Mouse (Mus musculus) heart, adult 2 months (tissue): ENCODE data around the gene Tbc1d2b. TPM values are rescaled to one million over a fixed set of nuclear protein-coding genes. Genes with fewer than 3 reads are reported as not detected.

Experiments
- DNase-seq, 2 experiments: peaks; one replicate each; pipeline ENCODE4 v3.0.0; 2021
- H3K27ac ChIP-seq: fragments of 200-600 bp; 2 replicates; pipeline ENCODE4 v1.8.1; 2022
- H3K27me3 ChIP-seq: fragments of 200-500 bp; 2 replicates; pipeline ENCODE4 v1.6.1; 2012; ENCODE audit warnings: mild to moderate bottlenecking, low read length, inconsistent platforms, mixed read lengths; ENCODE audit not compliant: control insufficient read depth, insufficient read depth
- H3K36me3 ChIP-seq: fragments of 200-500 bp; 2 replicates; pipeline ENCODE4 v1.6.1; 2012; ENCODE audit warnings: low read length, inconsistent platforms; ENCODE audit not compliant: control insufficient read depth, insufficient read depth
- H3K4me1 ChIP-seq: fragments of 200-500 bp; 2 replicates; pipeline ENCODE4 v1.6.1; 2011; ENCODE audit warnings: low read length; ENCODE audit not compliant: control insufficient read depth, insufficient read depth
- H3K4me3 ChIP-seq: fragments of 200-600 bp; 2 replicates; pipeline ENCODE4 v1.8.1; 2022
- H3K79me2 ChIP-seq: fragments of 200-500 bp; replicated peaks from 2 replicates; pipeline ENCODE4 v1.6.1; 2012; ENCODE audit warnings: mild to moderate bottlenecking, inconsistent platforms, low read length, moderate library complexity, mixed read lengths; ENCODE audit not compliant: control insufficient read depth, insufficient read depth
- H3K9ac ChIP-seq: fragments of 200-500 bp; 2 replicates; pipeline ENCODE4 v1.6.1; 2012; ENCODE audit warnings: low read depth, mild to moderate bottlenecking, control low read depth, inconsistent platforms, low read length, mixed read lengths
- CTCF ChIP-seq: fragments of 200-600 bp; IDR thresholded peaks from 2 replicates; pipeline ENCODE4 v1.8.1; 2022; ENCODE audit warnings: antibody characterized with exemption, mild to moderate bottlenecking, moderate library complexity
- EP300 ChIP-seq: fragments of 200-500 bp; IDR thresholded peaks from 2 replicates; pipeline ENCODE4 v1.6.1; 2011; ENCODE audit warnings: low read depth, low read length, control low read depth; ENCODE audit not compliant: insufficient read depth
- POLR2A ChIP-seq: fragments of 200-500 bp; IDR thresholded peaks from 2 replicates; pipeline ENCODE4 v1.6.1; 2011; ENCODE audit warnings: mild to moderate bottlenecking, low read depth, low read length, control low read depth; ENCODE audit not compliant: insufficient read depth
- WGBS: fragments of 180-500 bp; shearing (Covaris S2); methylation state at CpG from one replicate; pipeline ENCODE4 v1.1.7; 2018; 5-methylcytosine and 5-hydroxymethylcytosine counted together
- intact Hi-C: fragments of 180-260 bp; cut with DNase I; formaldehyde crosslinking; loops from one replicate; pipeline ENCODE4 v1.15.1; 2025
- polyA plus RNA-seq: library from polyadenylated mRNA; depleted of rRNA; stranded (reverse); fragments of >200 nt; gene quantifications from 2 replicates; pipeline ENCODE4 v1.2.3, GENCODE M21; 2012
- total RNA-seq, 2 experiments: library from RNA; stranded (reverse); gene quantifications; 2 replicates each; pipeline ENCODE4 v1.2.3; 2021

Gene Tbc1d2b
- total and polyA plus RNA-seq, 3 experiments, result 9.6 to 10.3 (median 10.1) TPM

GRCm38 (mm10) chr9:90257754-90258531 lies 12.7 kb downstream of the Tbc1d2b start:
- no peaks in the 10 kb centered on the region; the same call in 1 of the 2 replicates for H3K79me2 ChIP-seq
- H3K4me3 ChIP-seq, result no peak overlapping the region
- no peak overlapping the region for H3K27ac ChIP-seq
- 82% methylated on average over 13 of the region's 13 CpGs for WGBS
- H3K27me3 ChIP-seq, result no peaks in the 10 kb centered on the region
- H3K36me3 ChIP-seq, result peaks cover 2% of the 10 kb centered on the region
- TF ChIP-seq CTCF (no peak), EP300 (no peak), POLR2A (no peak)
- DNase-seq, result no peak
- H3K4me1 ChIP-seq, result peaks cover 29% of the 10 kb centered on the region
- H3K9ac ChIP-seq, result no peak overlapping the region
- intact Hi-C loops, result no loop called here

GRCm38 (mm10) chr9:90257220-90257619 lies 13.4 kb downstream of the Tbc1d2b start:
- Histone ChIP-seq H3K4me1 (peaks cover 29% of the 10 kb centered on the region), H3K4me3 (no peak overlapping the region), H3K9ac (no peak overlapping the region), H3K36me3 (peaks cover 2% of the 10 kb centered on the region), H3K27me3 (no peaks in the 10 kb centered on the region), H3K27ac (no peak overlapping the region), H3K79me2 (no peaks in the 10 kb centered on the region; the same call in 1 of the 2 replicates)
- TF ChIP-seq EP300 (no peak), CTCF (no peak), POLR2A (no peak)
- 72% methylated on average over 7 of the region's 7 CpGs for WGBS
- intact Hi-C loops, result no loop called here
- DNase-seq, result no peak

GRCm38 (mm10) chr9:90255844-90256405 lies 14.7 kb downstream of the Tbc1d2b start:
- WGBS, result 65% methylated on average over 6 of the region's 6 CpGs
- Histone ChIP-seq H3K27ac (no peak overlapping the region), H3K4me1 (peaks cover 23% of the 10 kb centered on the region), H3K4me3 (no peak overlapping the region), H3K27me3 (no peaks in the 10 kb centered on the region), H3K36me3 (peaks cover 2% of the 10 kb centered on the region), H3K9ac (no peak overlapping the region), H3K79me2 (no peaks in the 10 kb centered on the region; the same call in 1 of the 2 replicates)
- intact Hi-C loops, result no loop called here
- TF ChIP-seq CTCF (no peak), EP300 (no peak), POLR2A (no peak)
- DNase-seq, result no peak

- Histone ChIP-seq H3K4me3 (no peak overlapping the region), H3K9ac (no peak overlapping the region), H3K27me3 (no peaks in the 10 kb centered on the region), H3K79me2 (no peaks in the 10 kb centered on the region; the same call in none of the 2 replicates), H3K36me3 (no peaks in the 10 kb centered on the region; the same call in 1 of the 2 replicates), H3K27ac (no peak overlapping the region), H3K4me1 (peaks cover 8% of the 10 kb centered on the region)
- intact Hi-C loops, result no loop called here
- no peak for TF ChIP-seq POLR2A
- TF ChIP-seq CTCF, result no peak
- no peak for TF ChIP-seq EP300
- DNase-seq, result no peak
- 90% methylated on average over 2 of the region's 2 CpGs for WGBS
Measured at GRCm38 (mm10) chr9:90253181-90253580, 17.4 kb downstream of the Tbc1d2b start.

- Histone ChIP-seq H3K27me3 (no peaks in the 10 kb centered on the region), H3K4me3 (no peak overlapping the region), H3K4me1 (peaks cover 5% of the 10 kb centered on the region), H3K36me3 (no peaks in the 10 kb centered on the region; the same call in 1 of the 2 replicates), H3K9ac (no peak overlapping the region), H3K79me2 (no peaks in the 10 kb centered on the region; the same call in none of the 2 replicates), H3K27ac (no peak overlapping the region)
- DNase-seq, result no peak
- intact Hi-C loops, result no loop called here
- 74% methylated on average over 13 of the region's 13 CpGs for WGBS
- no peak for TF ChIP-seq EP300
- TF ChIP-seq CTCF, result no peak
- no peak for TF ChIP-seq POLR2A
Measured at GRCm38 (mm10) chr9:90250964-90251750, 19.4 kb downstream of the Tbc1d2b start.
